Mouse (Mus musculus) neural tube, postnatal 0 days (tissue): ENCODE results near the gene Gm9507. TPM values are rescaled to one million over a fixed set of nuclear protein-coding genes. Genes with fewer than 3 reads are reported as not detected.

Experiments
- polyA plus RNA-seq: library from polyadenylated mRNA; unstranded; fragments of >200 nt; fragmentation: Nextera tagmentation; extraction: Ambion mirVana; gene quantifications from 2 replicates; pipeline ENCODE4 v1.2.1, GENCODE M21; 2015

Gene Gm9507
- not detected in 2 replicates for polyA plus RNA-seq

GRCm38 (mm10) chr10:77811743-77812142, at the start of gene Gm9507:
TSS of gene Gm9507 (minus strand) at chr10:77811843.

GRCm38 (mm10) chr10:77852559-77852958, 40.9 kb upstream of the Gm9507 start, which contains the start of gene Gm10318:
TSS of gene Gm10318 (plus strand) at chr10:77852859.

GRCm38 (mm10) chr10:77846503-77846902, 34.9 kb upstream of the Gm9507 start, which contains the start of gene Gm36176:
TSS of gene Gm36176 (plus strand) at chr10:77846803.

GRCm38 (mm10) chr10:77835647-77836046, 24.0 kb upstream of the Gm9507 start, which contains the start of gene Krtap10-10:
TSS of gene Krtap10-10 (plus strand) at chr10:77835947.

GRCm38 (mm10) chr10:77826951-77827350, 15.3 kb upstream of the Gm9507 start, which contains the start of gene Krtap10-4:
TSS of gene Krtap10-4 (minus strand) at chr10:77827095.

GRCm38 (mm10) chr10:77814382-77814781, 2.7 kb upstream of the Gm9507 start, which contains the start of gene Gm2696:
TSS of gene Gm2696 (plus strand) at chr10:77814682.

GRCm38 (mm10) chr10:77798921-77799508, 12.6 kb downstream of the Gm9507 start, which contains the start of gene Gm19668:
TSS of gene Gm19668 (minus strand) at chr10:77799133.

GRCm38 (mm10) chr10:77794976-77795375, 16.7 kb downstream of the Gm9507 start, which contains the start of gene Gm9639:
TSS of gene Gm9639 (minus strand) at chr10:77795076.

GRCm38 (mm10) chr10:77787876-77788275, 23.8 kb downstream of the Gm9507 start, which contains the start of gene Gm7137:
TSS of gene Gm7137 (minus strand) at chr10:77788200.

GRCm38 (mm10) chr10:77782442-77782841, 29.2 kb downstream of the Gm9507 start, which contains the start of gene Gm3250:
TSS of gene Gm3250 (minus strand) at chr10:77782542.

GRCm38 (mm10) chr10:77776844-77777243, 34.8 kb downstream of the Gm9507 start, which contains the start of gene Gm7138:
TSS of gene Gm7138 (minus strand) at chr10:77776944.

GRCm38 (mm10) chr10:77771225-77771624, 40.4 kb downstream of the Gm9507 start, which contains the start of gene Gm3238:
TSS of gene Gm3238 (minus strand) at chr10:77771325.

Other genes starting within 250 kb of the Gm9507 start
- 87.6 and 92.6 TPM in 2 replicates for gene Pttg1ip, start 230.1 kb downstream of the Gm9507 start, polyA plus RNA-seq
- 276 and 292 TPM in 2 replicates for gene Sumo3, start 205.7 kb downstream of the Gm9507 start, polyA plus RNA-seq
- 1.7 and 3.1 TPM in 2 replicates for gene Gm49325, start 205.6 kb downstream of the Gm9507 start, polyA plus RNA-seq
- gene Ube2g2, start 189.6 kb downstream of the Gm9507 start, polyA plus RNA-seq = 53.8 and 60.5 TPM in 2 replicates
- 2.4 and 2.6 TPM in 2 replicates for gene Tspear, start 125.3 kb downstream of the Gm9507 start, polyA plus RNA-seq
- gene Gm19402, start 121.1 kb downstream of the Gm9507 start, polyA plus RNA-seq = not detected in 2 replicates
- not detected in 2 replicates for gene Gm9508, start 114.6 kb downstream of the Gm9507 start, polyA plus RNA-seq
- not detected in 2 replicates for gene Gm10272, start 105.2 kb downstream of the Gm9507 start, polyA plus RNA-seq
- not detected in 2 replicates for gene Gm10024, start 100.4 kb downstream of the Gm9507 start, polyA plus RNA-seq
- gene Gm10142, start 96.0 kb downstream of the Gm9507 start, polyA plus RNA-seq = not detected in 2 replicates
- gene Krtap12-1, start 91.2 kb downstream of the Gm9507 start, polyA plus RNA-seq = not detected in 2 replicates
- gene Gm10100, start 85.4 kb downstream of the Gm9507 start, polyA plus RNA-seq = not detected in 2 replicates
- gene Gm18596, start 69.2 kb downstream of the Gm9507 start, polyA plus RNA-seq = not detected in 2 replicates
- gene Gm9736, start 60.5 kb downstream of the Gm9507 start, polyA plus RNA-seq = not detected in 2 replicates
- not detected in 2 replicates for gene Gm3233, start 52.2 kb downstream of the Gm9507 start, polyA plus RNA-seq
- gene Gm3238, start 40.5 kb downstream of the Gm9507 start, polyA plus RNA-seq = not detected in 2 replicates
- not detected in 2 replicates for gene Gm7138, start 34.9 kb downstream of the Gm9507 start, polyA plus RNA-seq
- not detected in 2 replicates for gene Gm3250, start 29.3 kb downstream of the Gm9507 start, polyA plus RNA-seq
- gene Gm7137, start 23.6 kb downstream of the Gm9507 start, polyA plus RNA-seq = not detected in 2 replicates
- gene Gm9639, start 16.8 kb downstream of the Gm9507 start, polyA plus RNA-seq = not detected in 2 replicates
- gene Gm19668, start 12.7 kb downstream of the Gm9507 start, polyA plus RNA-seq = not detected in 2 replicates
- gene Gm2696, start 2.8 kb upstream of the Gm9507 start, polyA plus RNA-seq = not detected in 2 replicates
- gene Krtap10-4, start 15.3 kb upstream of the Gm9507 start, polyA plus RNA-seq = not detected in 2 replicates
- gene Krtap10-10, start 24.1 kb upstream of the Gm9507 start, polyA plus RNA-seq = not detected in 2 replicates
- gene Gm36176, start 35.0 kb upstream of the Gm9507 start, polyA plus RNA-seq = not detected in 2 replicates
- not detected in 2 replicates for gene Gm10318, start 41.0 kb upstream of the Gm9507 start, polyA plus RNA-seq
- not detected in 2 replicates for gene Gm3285, start 50.1 kb upstream of the Gm9507 start, polyA plus RNA-seq
- 22.2 and 26.6 TPM in 2 replicates for gene Lrrc3, start 90.7 kb upstream of the Gm9507 start, polyA plus RNA-seq
- 8.9 and 10.4 TPM in 2 replicates for gene Trpm2, start 158.7 kb upstream of the Gm9507 start, polyA plus RNA-seq
- 65.9 and 70.1 TPM in 2 replicates for gene 1810043G02Rik, start 166.7 kb upstream of the Gm9507 start, polyA plus RNA-seq
- gene Pfkl, start 198.2 kb upstream of the Gm9507 start, polyA plus RNA-seq = 82.9 and 88.0 TPM in 2 replicates
- not detected in 2 replicates for gene Dnmt3l, start 230.1 kb upstream of the Gm9507 start, polyA plus RNA-seq
- gene Aire, start 231.8 kb upstream of the Gm9507 start, polyA plus RNA-seq = 0.19 and 0.40 TPM in 2 replicates